Mouse (Mus musculus) kidney, adult 9 months (tissue): ENCODE measurements around the gene Evi2b.
A peak's percentile ranks its signal among the peaks of the same experiment; 100 is the strongest.

ENCODE experiments used
- DNase-seq: peaks from one replicate; pipeline ENCODE4 v3.0.0; 2022

Gene Evi2b

DNA sequence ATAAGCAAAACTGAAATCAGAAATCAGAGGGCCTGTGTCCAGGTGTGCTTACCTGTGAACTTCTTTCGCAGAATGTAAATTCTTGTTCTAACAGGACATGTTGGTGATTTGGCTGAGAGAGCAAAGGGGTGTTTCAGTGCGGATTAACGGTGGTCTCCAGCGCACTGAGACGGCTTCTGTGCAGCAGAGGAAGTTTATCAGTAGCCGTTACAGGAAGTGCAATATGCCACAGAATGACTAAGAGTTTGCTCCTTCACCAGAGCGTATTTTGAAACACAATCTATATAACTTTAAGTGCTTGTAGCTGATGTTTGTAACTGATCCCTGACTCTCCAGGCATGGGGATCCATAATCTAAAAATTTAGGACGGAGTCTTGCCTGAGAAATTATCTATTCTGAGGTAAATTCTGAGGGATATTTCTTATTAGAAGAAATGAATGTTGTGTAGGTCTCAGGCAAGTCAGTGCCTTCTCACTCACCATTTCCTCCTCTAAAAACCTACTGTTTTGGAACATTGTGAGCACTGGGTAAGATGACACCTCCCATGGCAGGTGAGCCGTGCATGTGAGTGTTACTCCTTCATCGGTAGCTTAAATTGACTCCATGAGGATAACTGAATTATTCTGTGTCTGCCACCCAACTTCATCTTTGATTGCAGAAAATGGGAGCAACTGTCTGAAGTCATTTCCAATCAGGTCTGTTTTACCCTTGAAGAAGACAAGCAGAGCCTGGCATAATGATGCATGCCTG lies at the start of gene Evi2b:
TSS of gene Evi2b (minus strand) at position 203 of the 750 bp plus-strand sequence.
- no peak for DNase-seq

DNA sequence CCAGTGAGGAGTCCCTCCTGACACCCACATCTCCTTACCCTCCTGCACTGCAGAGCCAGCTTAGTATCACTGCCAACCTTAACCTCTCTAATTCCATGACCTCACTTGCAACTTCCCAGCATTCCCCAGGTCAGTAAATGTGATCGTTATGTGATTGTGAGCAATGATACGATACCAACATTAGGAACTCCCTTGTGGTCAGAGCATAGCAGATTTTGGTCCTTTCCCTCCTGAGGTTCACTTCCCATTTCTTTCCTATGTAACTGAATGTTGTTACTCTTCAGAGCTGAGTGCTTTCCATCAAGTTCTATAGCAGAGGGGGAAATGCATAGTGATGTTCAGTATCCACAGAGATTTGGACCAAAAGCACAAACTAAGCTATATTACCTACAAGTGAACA lies 46.8 kb upstream of the Evi2b start:
- DNase-seq: no peak

DNA sequence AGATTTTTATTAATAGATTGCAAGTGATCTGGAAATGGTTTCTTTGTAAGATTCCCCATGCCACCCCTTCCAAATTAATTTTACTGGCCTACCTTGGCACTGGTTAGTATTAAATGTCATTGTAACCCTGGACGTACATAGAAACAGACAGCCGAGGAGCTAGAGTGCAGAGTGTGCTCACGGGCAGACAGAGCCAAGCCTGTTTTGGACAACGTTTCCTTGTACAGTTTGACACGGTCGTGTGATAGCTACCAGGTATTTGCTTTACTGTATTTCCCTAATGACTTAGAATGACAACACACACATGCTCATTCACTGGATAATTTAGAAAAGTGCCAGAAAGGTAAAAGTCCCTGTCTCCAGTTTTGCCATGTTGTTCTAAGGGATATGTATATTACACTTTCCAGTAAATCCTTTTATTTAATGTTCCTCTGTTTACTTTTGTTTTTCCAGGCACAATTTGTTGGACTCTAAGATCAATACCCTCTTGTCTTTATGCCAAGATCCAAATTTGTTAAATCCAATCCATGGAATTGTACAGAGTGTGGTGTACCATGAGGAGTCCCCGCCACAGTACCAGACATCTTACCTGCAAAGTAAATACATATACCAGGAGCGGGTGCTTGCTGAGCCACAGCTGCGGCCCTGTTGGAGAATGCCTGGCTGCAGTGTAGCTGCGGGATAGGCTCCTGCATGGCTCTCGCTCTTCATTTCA lies 44.8 kb upstream of the Evi2b start:
- no peak for DNase-seq

- no peak for DNase-seq
Observed at GRCm38 (mm10) chr11:79566947-79567346, 43.4 kb upstream of the Evi2b start.

DNA sequence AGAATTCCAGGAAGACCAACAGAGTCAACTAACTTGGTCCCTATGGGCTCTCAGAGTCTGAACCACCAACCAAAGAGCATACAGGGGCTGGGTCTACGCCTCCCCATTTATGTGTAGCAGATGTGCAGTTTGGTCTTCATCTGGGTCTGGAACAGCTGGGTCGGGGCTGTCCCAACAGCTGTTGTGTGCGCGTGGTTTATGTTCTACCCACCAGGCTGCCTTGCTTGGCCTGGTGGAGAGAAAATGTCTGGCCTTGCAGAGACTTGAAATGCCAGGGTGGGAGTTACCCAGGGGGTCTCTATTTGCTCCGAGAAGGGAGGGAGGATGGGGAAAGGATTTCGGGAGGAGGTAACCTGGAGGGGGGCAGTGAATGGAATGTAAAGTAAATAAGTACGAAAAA lies 39.9 kb upstream of the Evi2b start:
- no peak for DNase-seq

DNA sequence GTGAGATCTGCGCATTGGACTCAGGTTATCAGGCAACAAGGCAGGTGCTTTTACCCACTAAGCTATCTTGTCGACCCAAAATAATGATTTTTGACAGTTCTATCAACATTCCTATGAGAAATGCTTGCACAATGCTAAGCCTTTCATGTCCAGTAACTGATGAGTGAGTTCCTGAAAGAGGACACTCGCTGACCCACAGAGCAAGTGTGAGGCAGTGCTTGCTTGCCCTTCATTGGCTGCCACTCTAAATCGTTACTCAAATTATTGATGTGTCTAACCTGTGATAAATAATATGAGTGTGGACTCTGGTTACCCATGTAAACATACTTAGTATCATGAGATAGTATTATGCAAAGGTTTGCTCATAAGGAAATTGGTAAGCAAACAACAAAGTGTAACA lies 37.0 kb upstream of the Evi2b start:
- no peak for DNase-seq

DNA sequence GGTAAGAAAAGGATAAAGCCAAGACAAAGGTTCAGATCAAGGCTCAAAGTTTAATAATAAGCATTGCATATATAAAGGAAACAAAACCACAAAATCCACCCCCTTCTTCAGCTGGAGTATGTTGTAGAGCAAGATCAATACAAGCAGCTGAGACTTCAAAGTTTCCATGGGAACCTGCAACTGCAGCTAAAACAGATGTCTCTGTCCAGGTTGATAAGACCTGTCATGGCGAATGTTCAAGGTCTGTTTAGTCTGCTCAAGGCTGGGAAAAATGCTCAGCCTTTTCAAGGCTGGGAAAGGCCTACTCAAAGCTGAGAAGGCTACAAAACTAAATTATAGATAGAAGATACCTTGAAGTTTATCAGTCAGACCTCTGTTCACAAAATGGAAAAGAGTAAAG lies 29.1 kb upstream of the Evi2b start:
- no peak for DNase-seq

DNA sequence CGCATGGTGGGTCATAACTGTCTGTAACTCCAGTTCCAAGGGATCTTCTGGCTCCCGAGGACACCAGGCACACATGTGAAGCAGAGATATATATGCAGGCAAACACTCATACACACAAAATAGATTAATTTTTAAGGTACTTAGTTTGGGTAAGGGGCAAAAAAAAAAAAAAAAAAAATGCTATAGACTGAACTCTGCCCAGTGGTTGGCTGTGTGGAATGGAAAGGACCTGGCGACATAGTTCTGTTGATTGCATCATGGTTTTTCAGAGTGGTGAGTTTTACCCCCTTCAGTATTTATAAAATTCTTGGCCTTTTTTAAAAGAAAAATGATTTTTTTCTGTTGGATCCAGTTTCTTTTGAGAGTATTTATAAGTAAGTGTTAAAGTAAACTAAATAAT lies 12.7 kb upstream of the Evi2b start:
- no peak for DNase-seq

DNA sequence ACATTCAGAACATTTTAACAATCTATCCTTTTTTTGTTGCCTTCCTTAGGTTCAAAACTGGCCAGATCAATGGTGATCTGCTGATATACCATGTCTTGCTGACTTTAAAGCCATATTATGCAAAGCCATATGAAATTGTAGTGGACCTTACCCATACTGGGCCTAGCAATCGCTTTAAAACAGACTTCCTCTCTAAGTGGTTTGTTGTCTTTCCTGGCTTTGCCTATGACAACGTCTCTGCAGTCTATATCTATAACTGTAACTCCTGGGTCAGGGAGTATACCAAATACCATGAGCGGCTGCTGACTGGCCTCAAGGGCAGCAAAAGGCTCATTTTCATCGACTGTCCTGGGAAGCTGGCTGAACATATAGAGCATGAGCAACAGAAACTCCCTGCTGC lies 12.0 kb upstream of the Evi2b start:
- no peak for DNase-seq

- DNase-seq: peak; percentile 20
Observed at GRCm38 (mm10) chr11:79533950-79534690, 10.6 kb upstream of the Evi2b start.

- DNase-seq: no peak
Observed at GRCm38 (mm10) chr11:79533311-79533710, 9.7 kb upstream of the Evi2b start.

DNA sequence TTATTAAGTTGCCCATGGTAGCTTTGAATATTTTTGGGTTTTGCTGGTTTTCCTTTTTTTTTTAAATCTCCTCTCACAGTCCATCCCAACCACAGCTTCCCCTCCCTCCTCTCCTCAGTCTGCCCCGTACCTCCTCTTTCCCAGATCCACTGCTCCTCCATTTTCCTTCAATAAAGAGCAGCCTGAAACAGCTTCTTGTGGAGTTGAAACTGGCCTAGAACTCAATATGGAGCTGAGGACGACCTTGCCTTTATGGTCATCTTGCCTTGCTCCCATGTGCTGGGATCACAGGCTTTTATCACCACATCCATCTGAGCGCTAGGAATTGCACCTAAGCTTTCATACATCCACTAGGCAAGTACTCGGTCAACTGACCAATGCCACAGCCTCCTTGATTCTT lies 7.9 kb upstream of the Evi2b start:
- no peak for DNase-seq

DNA sequence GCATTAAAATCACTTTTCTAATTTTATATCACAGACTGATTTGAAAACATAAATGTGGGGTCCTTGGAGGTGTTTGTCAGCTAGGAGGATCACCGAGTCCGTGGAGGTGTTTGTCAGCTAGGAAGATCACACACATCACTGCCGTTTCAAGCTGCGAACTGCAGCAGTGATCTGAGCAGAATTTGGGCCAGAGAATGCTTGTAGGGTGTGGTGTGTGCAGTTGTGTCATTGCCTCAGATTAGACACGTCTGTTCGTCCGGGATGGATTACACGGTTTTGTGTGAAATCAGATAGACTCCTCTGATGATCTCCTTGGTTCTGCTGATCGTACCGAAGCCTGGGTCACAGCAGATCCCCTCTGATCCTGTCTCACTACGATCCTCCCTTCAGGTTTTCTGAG lies 7.2 kb upstream of the Evi2b start:
- DNase-seq: no peak

DNA sequence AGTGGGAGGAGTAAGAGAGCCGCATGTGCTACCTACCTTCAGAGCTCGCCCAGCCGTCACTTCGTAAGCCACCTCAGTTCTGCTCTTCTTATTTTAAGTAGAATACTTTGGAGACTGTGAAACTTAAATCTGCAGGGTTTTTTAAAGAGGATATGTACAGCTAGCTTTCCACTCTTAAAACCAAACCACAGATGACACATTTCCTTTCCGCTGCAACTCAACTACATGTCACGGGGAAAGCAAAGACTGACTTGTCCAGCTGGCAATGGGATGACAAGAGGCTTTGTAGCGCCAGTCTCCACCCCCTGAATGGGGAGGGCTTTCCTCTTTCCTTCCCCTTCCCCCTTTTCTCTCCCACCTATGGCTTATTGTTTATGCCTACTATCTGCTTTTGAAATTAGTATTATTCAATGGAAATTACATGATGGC lies 6.8 kb upstream of the Evi2b start, which contains the start of the genes Evi2 and Evi2a:
TSS of gene Evi2 (minus strand) at position 257 of the 429 bp plus-strand sequence.
TSS of gene Evi2a (minus strand) at position 277 of the 429 bp plus-strand sequence.
- peak; percentile 15 for DNase-seq

- no peak for DNase-seq
Observed at GRCm38 (mm10) chr11:79529736-79530135, 6.2 kb upstream of the Evi2b start.

DNA sequence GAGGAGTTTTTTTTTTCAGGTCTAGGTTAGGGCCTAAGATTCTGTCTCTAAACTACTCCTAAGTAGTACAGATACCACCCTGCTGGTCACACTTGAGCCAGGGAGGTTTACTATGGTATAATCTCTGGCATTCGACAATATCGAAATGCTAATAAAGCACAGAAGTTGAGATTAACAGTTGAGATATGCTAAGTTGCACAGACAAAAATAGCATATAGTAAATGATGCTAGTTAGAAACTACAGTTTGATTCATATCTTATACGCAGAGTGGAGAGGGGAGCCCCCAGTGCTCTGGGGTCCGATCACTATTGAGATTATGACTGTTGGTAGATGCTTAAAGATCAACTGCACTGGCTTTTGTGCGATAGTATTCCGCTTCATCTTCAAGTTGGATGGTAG lies 5.7 kb upstream of the Evi2b start:
- DNase-seq: no peak

DNA sequence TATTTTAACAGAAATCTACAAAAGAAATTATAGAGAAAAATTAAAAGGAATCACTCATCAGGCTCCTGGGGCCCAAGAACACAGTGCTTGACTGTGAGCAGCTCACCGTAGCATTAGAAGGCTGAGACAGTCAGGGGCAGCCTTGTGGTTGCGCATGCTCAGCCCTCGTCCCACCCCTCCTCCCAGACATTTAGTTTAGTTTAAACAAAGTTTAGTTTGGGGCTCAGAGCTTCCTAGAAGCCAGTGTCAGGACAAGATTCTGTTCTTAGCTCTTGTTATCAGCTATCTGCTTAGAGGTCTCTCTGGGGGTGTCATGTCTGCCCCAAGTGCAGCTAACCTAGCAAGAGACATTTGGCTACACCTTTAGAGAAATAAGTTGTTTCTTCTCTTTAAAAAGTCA lies 5.0 kb upstream of the Evi2b start:
- no peak for DNase-seq

DNA sequence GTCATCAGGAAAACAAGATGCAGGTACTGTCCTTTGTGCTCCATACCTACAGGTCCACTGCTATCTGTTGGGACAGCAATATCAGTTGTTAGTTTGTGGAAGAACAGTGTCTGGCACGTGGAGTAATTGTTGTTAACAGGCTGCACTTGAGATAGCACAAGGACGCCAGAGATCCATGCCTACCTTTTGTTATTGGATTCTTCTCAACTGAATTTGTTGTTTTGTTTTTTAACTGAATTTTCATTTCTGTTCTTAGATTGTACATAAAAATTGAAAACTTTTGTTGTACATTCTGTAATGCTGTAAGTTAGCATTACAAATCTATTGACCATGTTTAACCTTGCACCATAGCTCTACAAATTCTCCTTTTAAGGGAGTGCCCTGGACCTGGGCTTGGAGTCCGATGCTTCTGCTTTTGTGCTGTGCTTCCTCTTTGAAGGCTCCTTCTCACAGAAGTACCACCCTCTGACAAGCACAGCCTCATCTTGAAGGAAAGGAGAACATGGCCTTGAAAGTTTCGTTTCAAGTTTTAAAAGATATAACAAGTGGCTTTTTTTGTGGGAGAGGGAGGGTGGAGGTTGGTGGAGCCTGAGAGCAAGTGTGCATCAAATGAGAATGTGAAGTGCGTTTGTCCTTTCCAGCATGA lies 4.3 kb upstream of the Evi2b start:
- DNase-seq: peak; percentile 12

DNA sequence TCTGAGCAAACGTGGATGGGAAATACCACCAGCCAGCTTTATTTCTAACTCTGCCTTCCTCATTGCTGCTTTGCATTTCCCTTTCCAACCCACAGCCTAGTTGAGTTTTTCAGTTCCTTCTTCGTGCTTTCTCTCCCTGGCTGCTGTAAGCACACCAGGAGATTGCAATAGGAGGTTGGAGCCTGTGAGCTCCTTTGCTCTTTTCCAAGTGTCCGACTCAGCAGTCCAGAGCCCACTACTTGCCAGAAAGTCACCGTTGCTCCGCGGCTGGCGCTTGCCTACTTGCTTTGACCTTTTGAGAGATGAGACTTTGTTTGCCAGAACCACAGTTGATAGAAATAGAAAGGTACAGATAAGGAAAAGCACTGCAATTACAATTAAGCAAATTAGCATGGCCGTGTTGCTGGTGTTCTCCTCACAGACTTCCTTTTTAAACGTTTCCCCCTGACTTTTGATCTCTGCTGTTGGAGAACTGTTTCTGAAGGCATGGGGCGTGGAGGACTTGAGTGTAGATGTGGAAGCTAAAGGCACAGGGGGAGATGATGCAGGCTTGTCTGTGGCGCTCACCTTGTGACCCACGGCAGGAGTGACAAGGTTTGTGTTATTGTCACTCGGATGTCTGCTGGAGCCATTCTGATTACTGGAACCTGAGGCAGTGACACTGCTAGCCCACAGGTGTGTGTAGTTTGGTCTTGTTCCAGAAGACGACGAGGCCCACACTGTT lies 3.6 kb upstream of the Evi2b start:
- DNase-seq: peak; percentile 52

GRCm38 (mm10) chr11:79526549-79526948 lies 3.0 kb upstream of the Evi2b start:
- no peak for DNase-seq

GRCm38 (mm10) chr11:79524310-79524575 lies 681 bp upstream of the Evi2b start:
- DNase-seq: no peak

GRCm38 (mm10) chr11:79522944-79523343 lies 618 bp downstream of the Evi2b start:
- DNase-seq: no peak

GRCm38 (mm10) chr11:79521930-79522329 lies 1.6 kb downstream of the Evi2b start:
- no peak for DNase-seq
